Mouse (Mus musculus) brain, embryonic 14.5 days (tissue): ENCODE data around the gene Mum1.

Experiments used
- CTCF ChIP-seq: fragments of 200-500 bp; IDR thresholded peaks from 2 replicates; pipeline ENCODE4 v1.5.1; 2012; ENCODE audit warnings: inconsistent platforms, mild to moderate bottlenecking, moderate library complexity, borderline replicate concordance; ENCODE audit not compliant: insufficient read depth, insufficient read length; ENCODE audit errors: extremely low read depth
- POLR2A ChIP-seq: fragments of 200-500 bp; IDR thresholded peaks from 2 replicates; pipeline ENCODE4 v1.6.1; 2012; ENCODE audit warnings: mild to moderate bottlenecking, inconsistent platforms, borderline replicate concordance; ENCODE audit not compliant: poor library complexity, insufficient read depth, insufficient read length, severe bottlenecking; ENCODE audit errors: extremely low read depth

DNA sequence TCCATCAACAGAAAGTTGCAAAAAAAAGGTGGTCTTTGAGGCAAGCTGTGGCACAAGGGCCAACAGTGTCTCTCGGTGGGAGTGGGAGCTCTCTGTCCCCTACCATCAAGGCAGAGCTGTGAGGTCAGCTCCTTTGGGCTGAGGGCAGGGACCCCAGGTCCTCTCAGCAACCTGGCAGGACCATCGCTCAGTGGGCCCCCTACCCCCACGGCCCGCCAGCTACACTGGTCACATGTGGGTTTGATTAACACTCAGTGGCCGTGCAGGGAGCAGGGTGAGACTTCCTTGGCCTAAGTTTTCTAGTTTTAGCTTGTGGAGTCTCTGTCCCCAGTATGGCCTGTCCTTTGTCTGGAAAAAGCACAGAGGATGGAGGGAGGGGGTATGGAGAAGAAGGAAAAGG is 45.4 kb upstream of the Mum1 start:
- TF ChIP-seq CTCF (no peak), POLR2A (no peak)
